Mouse (Mus musculus) adipocyte (in vitro differentiated cells): Measurements from ENCODE around the gene Mpped1.

Source experiments
- DNase-seq: peaks from one replicate; pipeline ENCODE4 v3.0.0-alpha.2; 2016; ENCODE audit warnings: low spot score

The Mpped1 gene

GRCm38 (mm10) chr15:83779387-83779786 lies at the start of gene Mpped1:
TSS of gene Mpped1 (plus strand) at chr15:83779467.
- DNase-seq = no peak

GRCm38 (mm10) chr15:83740676-83741422 lies 38.4 kb upstream of the Mpped1 start:
- no peak for DNase-seq

- no peak for DNase-seq
These were observed 37.2 kb upstream of the Mpped1 start for GRCm38 (mm10) chr15:83742018-83742417.

GRCm38 (mm10) chr15:83746311-83746710 lies 33.0 kb upstream of the Mpped1 start:
- no peak for DNase-seq

- no peak for DNase-seq
These were observed 30.3 kb upstream of the Mpped1 start for GRCm38 (mm10) chr15:83748986-83749385.

GRCm38 (mm10) chr15:83749436-83749835 lies 29.8 kb upstream of the Mpped1 start:
- no peak for DNase-seq

GRCm38 (mm10) chr15:83756742-83757141 lies 22.5 kb upstream of the Mpped1 start:
- DNase-seq = no peak

GRCm38 (mm10) chr15:83758958-83759357 lies 20.3 kb upstream of the Mpped1 start:
- DNase-seq = peak; percentile 9

- no peak for DNase-seq
These were observed 18.6 kb upstream of the Mpped1 start for GRCm38 (mm10) chr15:83760683-83761082.

- no peak for DNase-seq
These were observed 17.8 kb upstream of the Mpped1 start for GRCm38 (mm10) chr15:83761512-83761911.

- no peak for DNase-seq
These were observed 13.8 kb upstream of the Mpped1 start for GRCm38 (mm10) chr15:83765388-83766029.

- no peak for DNase-seq
These were observed 7.8 kb upstream of the Mpped1 start for GRCm38 (mm10) chr15:83771346-83772053.

GRCm38 (mm10) chr15:83772460-83772859 lies 6.8 kb upstream of the Mpped1 start:
- DNase-seq = peak; percentile 70

- no peak for DNase-seq
These were observed 6.3 kb upstream of the Mpped1 start for GRCm38 (mm10) chr15:83772953-83773352.

GRCm38 (mm10) chr15:83774922-83775321 lies 4.3 kb upstream of the Mpped1 start:
- DNase-seq = no peak

- peak; percentile 10 for DNase-seq
These were observed 2.8 kb upstream of the Mpped1 start for GRCm38 (mm10) chr15:83776265-83777000.

GRCm38 (mm10) chr15:83777476-83777875 lies 1.8 kb upstream of the Mpped1 start:
- DNase-seq = no peak

GRCm38 (mm10) chr15:83779855-83780740 lies 831 bp downstream of the Mpped1 start:
- DNase-seq = no peak

GRCm38 (mm10) chr15:83781304-83781703 lies 2.0 kb downstream of the Mpped1 start:
- no peak for DNase-seq

GRCm38 (mm10) chr15:83782284-83782683 lies 3.0 kb downstream of the Mpped1 start:
- no peak for DNase-seq

- DNase-seq = no peak
These were observed 5.5 kb downstream of the Mpped1 start for GRCm38 (mm10) chr15:83784772-83785171.
